Mouse (Mus musculus) frontal cortex, postnatal 25 days (tissue): ENCODE measurements around the gene Kif18a.

ENCODE experiments used
- DNase-seq, 2 experiments: peaks; one replicate each; pipeline ENCODE4 v3.0.0; 2022; ENCODE audit warnings: low spot score in 2 of 2

Kif18a gene

DNA sequence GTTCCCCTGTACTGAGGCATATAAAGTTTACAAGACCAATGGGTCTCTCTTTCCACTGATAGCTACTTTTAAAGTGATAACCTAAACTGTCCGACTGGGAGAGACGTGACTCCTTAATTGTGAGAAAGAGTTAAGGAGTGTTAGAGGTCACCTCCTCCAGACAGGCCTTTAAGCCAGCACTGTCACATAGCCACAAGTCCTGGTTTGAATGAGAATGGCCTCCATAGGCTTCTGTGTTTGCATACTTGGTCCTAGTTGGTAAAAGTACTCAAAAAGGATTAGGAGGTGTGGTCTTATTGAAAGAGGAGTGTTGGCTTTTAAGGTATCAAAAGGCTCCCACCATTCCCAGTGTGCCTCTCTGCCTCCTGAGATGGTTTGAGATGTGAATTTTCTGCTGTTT lies 94.3 kb downstream of the Kif18a start:
- DNase-seq = no peak

DNA sequence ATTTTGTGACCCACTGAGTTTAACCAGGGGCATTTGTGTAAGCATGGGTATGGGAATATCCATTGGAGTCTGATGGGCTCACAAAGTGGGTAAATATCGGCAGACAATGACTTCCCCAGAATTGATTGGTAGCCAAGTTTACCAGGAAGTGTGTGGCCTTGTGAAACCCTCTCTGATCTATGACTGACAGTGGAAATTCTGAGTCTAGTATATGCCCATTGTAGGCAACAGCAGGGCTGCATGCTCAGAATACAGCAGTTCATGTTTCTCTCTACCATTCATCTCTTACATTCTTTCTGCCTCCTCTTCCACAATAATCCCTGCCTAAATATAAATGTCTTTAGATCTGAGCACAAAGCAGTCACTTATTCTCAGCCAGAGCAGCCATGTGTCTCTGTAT lies 103.5 kb downstream of the Kif18a start:
- DNase-seq = no peak

DNA sequence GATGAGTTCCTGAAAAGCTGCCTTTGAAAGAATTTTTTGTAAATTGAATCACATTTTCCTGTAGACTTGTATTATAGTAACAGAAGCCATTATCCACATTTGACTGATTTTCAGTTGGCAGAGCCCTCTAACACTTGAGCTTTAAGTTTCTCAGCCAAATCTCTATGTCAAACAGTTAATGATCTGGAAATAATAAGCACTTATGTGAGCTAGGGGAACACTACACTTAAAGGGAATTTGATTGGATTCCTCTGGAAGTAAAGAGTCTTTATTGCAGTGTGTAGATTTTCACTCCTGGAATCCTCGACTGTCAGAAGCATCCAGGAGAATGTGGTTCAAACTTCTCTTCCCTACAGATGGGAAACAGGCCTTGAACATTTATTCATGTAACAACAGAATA lies 105.7 kb downstream of the Kif18a start:
- no peak for DNase-seq

DNA sequence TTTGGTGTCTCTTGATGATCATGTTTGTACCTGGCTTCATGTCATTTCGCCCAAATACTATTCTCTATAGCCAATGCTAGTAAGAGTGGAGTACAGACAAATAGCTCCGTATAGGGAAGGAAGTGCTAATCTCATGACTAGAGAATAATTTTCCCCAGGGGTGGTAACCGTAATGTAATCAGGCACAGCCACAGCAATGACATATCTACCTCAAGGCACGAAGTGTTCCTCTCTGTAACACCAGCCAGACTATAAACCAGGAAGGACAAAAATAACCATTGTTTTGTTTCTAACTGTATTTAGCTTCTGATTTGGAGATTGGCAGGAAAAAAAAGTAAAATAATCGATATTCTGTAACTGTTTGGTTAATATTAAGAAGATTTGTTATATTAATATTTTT lies 108.2 kb downstream of the Kif18a start:
- no peak for DNase-seq

DNA sequence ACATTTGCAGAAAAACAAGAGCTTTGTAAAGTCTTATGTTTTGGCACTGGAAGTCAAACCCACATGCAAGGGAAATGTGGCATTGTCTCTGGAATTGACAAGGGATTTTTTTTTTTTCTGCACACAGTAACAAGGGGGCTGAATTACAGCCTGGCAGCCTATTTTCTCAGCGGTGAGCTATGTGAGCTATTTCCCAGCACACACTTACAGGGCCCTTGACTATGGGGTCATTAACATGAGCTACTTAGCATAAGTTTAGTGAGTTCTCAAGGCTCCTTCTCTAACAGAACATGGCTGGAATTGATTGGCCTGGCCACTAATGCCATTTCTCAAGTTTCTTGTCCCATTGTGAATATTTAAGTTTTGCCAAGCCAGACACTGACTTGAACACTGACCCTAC lies 109.4 kb downstream of the Kif18a start:
- DNase-seq = no peak
